Mouse (Mus musculus) CH12.LX (cell line): ENCODE data around the gene Npas3. TPM values are rescaled to one million over a fixed set of nuclear protein-coding genes. Genes with fewer than 3 reads are reported as not detected.

ENCODE experiments used
- DNase-seq: peaks from one replicate; pipeline ENCODE4 v3.0.0-alpha.2; 2013; ENCODE audit errors: extremely low read depth
- H3K27ac ChIP-seq: 2 replicates; pipeline ENCODE4 v1.5.1; 2012; ENCODE audit warnings: low read depth, mild to moderate bottlenecking, control low read depth, moderate library complexity; ENCODE audit not compliant: insufficient read depth
- H3K27me3 ChIP-seq: replicated peaks from 2 replicates; pipeline ENCODE3; 2012; ENCODE audit warnings: inconsistent platforms
- H3K36me3 ChIP-seq, 2 experiments: replicated peaks in 1 of 2; 2 replicates each; pipeline versions ENCODE3 to v1.6.1; 2012; ENCODE audit warnings: inconsistent platforms in 1 of 2, low read length in 1 of 2, mild to moderate bottlenecking in 1 of 2, mixed read lengths in 1 of 2, moderate library complexity in 1 of 2; ENCODE audit not compliant: control insufficient read depth in 1 of 2, insufficient read depth in 1 of 2
- H3K4me1 ChIP-seq, 2 experiments: 2 replicates each; pipeline ENCODE4 v1.6.1; 2012; ENCODE audit warnings: inconsistent platforms in 1 of 2, moderate library complexity in 1 of 2; ENCODE audit not compliant: insufficient read depth in 2 of 2, control insufficient read depth in 1 of 2
- H3K4me2 ChIP-seq: 2 replicates; pipeline ENCODE4 v1.6.1; 2012; ENCODE audit warnings: low read depth, mild to moderate bottlenecking, control low read depth; ENCODE audit not compliant: poor library complexity, insufficient read depth, severe bottlenecking
- H3K4me3 ChIP-seq, 3 experiments: fragments of 150-350 bp in 1 of 3; sonication (generic) in 1 of 3; replicated peaks in 1 of 3; 2 replicates each; pipeline versions ENCODE3 to v1.5.1; 2011 to 2012; ENCODE audit warnings: low read depth in 2 of 3, low read length in 2 of 3, mild to moderate bottlenecking in 2 of 3, moderate library complexity in 2 of 3, control low read depth in 1 of 3, improper control_type of control experiment in 1 of 3, inconsistent platforms in 1 of 3, mixed read lengths in 1 of 3; ENCODE audit not compliant: poor library complexity in 1 of 3
- H3K79me2 ChIP-seq: replicated peaks from 2 replicates; pipeline ENCODE4 v1.6.1; 2012; ENCODE audit warnings: mild to moderate bottlenecking, moderate library complexity; ENCODE audit not compliant: control insufficient read depth, poor library complexity, insufficient read depth, severe bottlenecking; ENCODE audit errors: extremely low read depth
- H3K9ac ChIP-seq: 2 replicates; pipeline ENCODE4 v1.6.1; 2012; ENCODE audit warnings: low read depth, mild to moderate bottlenecking, control low read depth, moderate library complexity; ENCODE audit not compliant: insufficient read depth
- H3K9me3 ChIP-seq: replicated peaks from 2 replicates; pipeline ENCODE3; 2012; ENCODE audit warnings: low read length, inconsistent platforms, mixed read lengths
- CHD1 ChIP-seq: IDR thresholded peaks from 2 replicates; pipeline ENCODE4 v1.6.1; 2012; ENCODE audit warnings: low read depth, low read length, improper control_type of control experiment, inconsistent platforms
- CTCF ChIP-seq, 2 experiments: IDR thresholded peaks in 1 of 2; conservative IDR thresholded peaks in 1 of 2; 2 replicates each; pipeline ENCODE4 v1.5.1; 2011 to 2012; ENCODE audit warnings: low read depth in 2 of 2, low read length in 2 of 2, improper control_type of control experiment in 1 of 2, inconsistent platforms in 1 of 2, mild to moderate bottlenecking in 1 of 2, moderate library complexity in 1 of 2
- E2F4 ChIP-seq: IDR thresholded peaks from 2 replicates; pipeline ENCODE4 v1.6.1; 2011; ENCODE audit warnings: low read depth, low read length, improper control_type of control experiment; ENCODE audit not compliant: insufficient replicate concordance
- EP300 ChIP-seq: IDR thresholded peaks from 2 replicates; pipeline ENCODE4 v1.6.1; 2011; ENCODE audit warnings: low read length, improper control_type of control experiment
- ETS1 ChIP-seq: conservative IDR thresholded peaks from 2 replicates; pipeline ENCODE4 v1.6.1; 2012; ENCODE audit warnings: low read depth, mild to moderate bottlenecking, inconsistent platforms, low read length, improper control_type of control experiment, moderate library complexity
- HCFC1 ChIP-seq: IDR thresholded peaks from 2 replicates; pipeline ENCODE4 v1.6.1; 2012; ENCODE audit warnings: low read depth, mild to moderate bottlenecking, inconsistent platforms, low read length, improper control_type of control experiment
- IRF4 ChIP-seq: IDR thresholded peaks from 2 replicates; pipeline ENCODE4 v1.6.1; 2014; ENCODE audit warnings: low read depth, mild to moderate bottlenecking, inconsistent platforms, low read length, improper control_type of control experiment
- JUND ChIP-seq: conservative IDR thresholded peaks from 2 replicates; pipeline ENCODE4 v1.6.1; 2011; ENCODE audit warnings: low read depth, low read length, improper control_type of control experiment
- KAT2A ChIP-seq: IDR thresholded peaks from 2 replicates; pipeline ENCODE4 v1.6.1; 2012; ENCODE audit warnings: low read length, improper control_type of control experiment, inconsistent platforms; ENCODE audit not compliant: insufficient replicate concordance
- MAX ChIP-seq: IDR thresholded peaks from 2 replicates; pipeline ENCODE4 v1.6.1; 2011; ENCODE audit warnings: low read length, improper control_type of control experiment
- MAZ ChIP-seq: IDR thresholded peaks from 2 replicates; pipeline ENCODE4 v1.6.1; 2012; ENCODE audit warnings: low read depth, mild to moderate bottlenecking, inconsistent platforms, low read length, improper control_type of control experiment, moderate library complexity
- MYC ChIP-seq: IDR thresholded peaks from 2 replicates; pipeline ENCODE4 v1.6.1; 2011; ENCODE audit warnings: low read depth, mild to moderate bottlenecking, improper control_type of control experiment, low read length
- NELFE ChIP-seq: IDR thresholded peaks from 2 replicates; pipeline ENCODE4 v1.6.1; 2011; ENCODE audit warnings: low read depth, low read length, improper control_type of control experiment
- RAD21 ChIP-seq: IDR thresholded peaks from 2 replicates; pipeline ENCODE4 v1.6.1; 2011; ENCODE audit warnings: low read depth, mild to moderate bottlenecking, low read length, improper control_type of control experiment, moderate library complexity
- SMC3 ChIP-seq: IDR thresholded peaks from 2 replicates; pipeline ENCODE4 v1.6.1; 2011; ENCODE audit warnings: low read depth, low read length, improper control_type of control experiment
- TCF12 ChIP-seq: IDR thresholded peaks from 2 replicates; pipeline ENCODE4 v1.6.1; 2014; ENCODE audit warnings: low read depth, mild to moderate bottlenecking, inconsistent platforms, low read length, improper control_type of control experiment
- ZKSCAN1 ChIP-seq: IDR thresholded peaks from 2 replicates; pipeline ENCODE4 v1.6.1; 2012; ENCODE audit warnings: low read depth, inconsistent platforms, low read length, improper control_type of control experiment, borderline replicate concordance
- ZMIZ1 ChIP-seq: IDR thresholded peaks from 2 replicates; pipeline ENCODE4 v1.6.1; 2012; ENCODE audit warnings: low read depth, mild to moderate bottlenecking, inconsistent platforms, low read length, improper control_type of control experiment
- dilution Hi-C: fragments of 300-500 bp; cut with MboI; formaldehyde crosslinking; loops from 2 replicates; pipeline ENCODE4 v1.14.3; 2020; ENCODE audit warnings: low sequenced_read_pairs; ENCODE audit not compliant: extremely low pct_unique_long_range_greater_than_20kb, extremely low pct_ligation_motif_present
- in situ Hi-C: fragments of 300-500 bp; cut with MboI; formaldehyde crosslinking; loops from 3 replicates; pipeline ENCODE4 v1.14.3; 2019; ENCODE audit warnings: low sequenced_read_pairs, low pct_ligation_motif_present, low pct_unique_long_range_greater_than_20kb, mixed read lengths
- polyA plus RNA-seq: library from polyadenylated mRNA; unstranded; fragments of >175 nt; gene quantifications from 2 replicates; pipeline ENCODE4 v1.2.1, GENCODE M21; 2012; ENCODE audit warnings: low read depth; ENCODE audit not compliant: insufficient read length
- total RNA-seq, 2 experiments: library from RNA; depleted of rRNA; stranded (reverse); fragments of 300-350 nt in 1 of 2; fragments of >200 nt in 1 of 2; gene quantifications; 2 replicates each; pipeline ENCODE4 v1.2.3; 2012 to 2014

The Npas3 gene
- total and polyA plus RNA-seq, 3 experiments, result 0.13 TPM; not detected in 1

DNA sequence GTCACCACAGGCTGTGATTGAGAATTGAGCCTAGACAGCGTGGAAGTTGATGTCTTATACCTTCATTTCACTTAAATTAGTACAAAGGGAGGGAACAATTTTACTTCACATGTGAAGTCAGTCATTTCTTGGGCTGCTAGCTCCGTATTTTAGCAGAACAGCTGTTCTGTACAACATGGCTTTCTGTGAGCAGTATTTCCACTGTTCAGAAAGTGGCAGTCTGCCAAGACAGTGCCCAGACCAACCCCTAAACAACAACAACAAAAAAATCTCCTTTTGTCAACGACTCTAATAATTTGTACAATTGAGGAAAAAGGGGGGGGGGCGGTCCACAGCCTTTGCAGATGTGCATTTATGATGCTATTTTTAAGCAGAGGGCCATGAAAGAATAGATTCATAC, 266.4 kb downstream of the Npas3 start:
- Histone ChIP-seq H3K27ac (no peak overlapping the region), H3K36me3 (no peaks in the 10 kb centered on the region), H3K79me2 (no peaks in the 10 kb centered on the region), H3K9ac (no peak overlapping the region), H3K27me3 (no peaks in the 10 kb centered on the region), H3K4me1 (no peaks in the 10 kb centered on the region), H3K4me2 (no peak overlapping the region), H3K9me3 (no peaks in the 10 kb centered on the region), H3K4me3 (no peak overlapping the region)
- in situ Hi-C loops, result no loop called here
- TF ChIP-seq EP300, result no peak
- no peak for TF ChIP-seq ETS1
- TF ChIP-seq NELFE, result no peak
- no peak for TF ChIP-seq KAT2A
- dilution Hi-C loops, result no loop called here
- no peak for DNase-seq

DNA sequence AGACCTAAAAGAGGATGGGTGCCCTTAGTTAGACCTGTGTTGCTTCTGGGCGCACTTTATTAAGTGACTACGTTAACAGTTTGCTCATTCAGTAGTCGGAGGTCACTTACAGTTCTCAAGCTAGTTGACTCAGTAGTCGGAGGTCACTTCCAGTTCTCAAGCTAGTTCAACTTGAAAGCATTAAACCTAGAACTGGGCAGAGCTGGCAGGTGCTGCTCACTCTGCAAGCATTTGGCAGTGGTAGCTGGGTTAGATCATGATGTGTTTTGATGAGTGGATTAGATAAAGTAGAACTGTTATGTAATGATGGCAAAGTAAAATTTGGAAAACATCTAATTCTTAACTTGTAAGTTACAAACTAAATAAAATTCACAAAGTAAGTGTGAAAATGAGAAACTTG, 271.1 kb downstream of the Npas3 start:
- dilution Hi-C loops (no loop called here), in situ Hi-C loops (no loop called here)
- Histone ChIP-seq H3K9me3 (no peaks in the 10 kb centered on the region), H3K27me3 (no peaks in the 10 kb centered on the region), H3K27ac (no peak overlapping the region), H3K4me3 (no peak overlapping the region), H3K4me2 (no peak overlapping the region), H3K36me3 (no peaks in the 10 kb centered on the region), H3K79me2 (no peaks in the 10 kb centered on the region), H3K9ac (no peak overlapping the region), H3K4me1 (no peaks in the 10 kb centered on the region; a peak in 1 of 4 replicates)
- TF ChIP-seq ZMIZ1, result no peak
- TF ChIP-seq KAT2A, result no peak
- no peak for TF ChIP-seq EP300
- TF ChIP-seq IRF4, result no peak
- TF ChIP-seq TCF12, result no peak
- no peak for TF ChIP-seq MAX
- no peak for TF ChIP-seq HCFC1
- no peak for TF ChIP-seq CHD1
- DNase-seq, result no peak

DNA sequence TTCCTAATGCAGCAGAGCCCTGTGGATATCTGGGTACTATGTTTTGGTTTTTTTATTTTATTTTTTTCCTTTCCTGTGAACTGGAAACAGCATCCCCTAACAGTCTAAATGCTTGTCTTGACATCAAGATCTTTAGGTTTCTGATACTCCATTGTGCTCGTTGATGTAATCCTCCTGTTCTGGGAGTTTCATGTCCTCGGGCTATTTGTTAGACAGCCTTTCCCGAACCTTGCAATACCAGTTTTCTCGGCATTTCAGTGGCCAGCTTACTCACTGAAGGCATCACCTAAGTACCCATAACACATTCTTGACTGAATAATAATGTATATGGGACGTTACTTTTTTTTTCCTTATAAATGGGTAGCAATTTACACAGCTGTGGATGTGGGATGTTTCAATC, 274.2 kb downstream of the Npas3 start:
- H3K27me3 ChIP-seq, result no peaks in the 10 kb centered on the region
- no peak overlapping the region for H3K4me2 ChIP-seq
- no peak for TF ChIP-seq JUND
- TF ChIP-seq RAD21, result no peak
- no peak for TF ChIP-seq TCF12
- TF ChIP-seq MYC, result no peak
- TF ChIP-seq E2F4, result no peak
- TF ChIP-seq CTCF (conservative IDR thresholded peaks at IDR 0.05 in 1 of 2, IDR thresholded peaks at IDR 0.05 in 1 of 2; ENCODE audit: low read depth in 2 of 2, low read length in 2 of 2), result no peak
- TF ChIP-seq HCFC1, result no peak
- no peak for TF ChIP-seq MAZ
- TF ChIP-seq ZKSCAN1, result no peak
- TF ChIP-seq SMC3, result no peak
- no peak for TF ChIP-seq MAX
- TF ChIP-seq EP300, result no peak
- TF ChIP-seq, all 38 proteins: peak for 0
- no peaks in the 10 kb centered on the region; a peak in 1 of 4 replicates for H3K4me1 ChIP-seq
- H3K27ac ChIP-seq, result no peak overlapping the region
- no peak overlapping the region for H3K9ac ChIP-seq
- no peak for DNase-seq
- H3K36me3 ChIP-seq, result no peaks in the 10 kb centered on the region
- no peak overlapping the region for H3K4me3 ChIP-seq
- in situ Hi-C loops, result no loop called here
- dilution Hi-C loops, result no loop called here
- H3K79me2 ChIP-seq, result no peaks in the 10 kb centered on the region
- H3K9me3 ChIP-seq, result no peaks in the 10 kb centered on the region
